Mouse (Mus musculus) neutrophil, adult 5-6 weeks (primary cell): ENCODE data around the gene Gphb5. TPM values are rescaled to one million over a fixed set of nuclear protein-coding genes. Genes with fewer than 3 reads are reported as not detected.

Source experiments
- total RNA-seq: library from RNA; stranded (forward); fragments of 200-1000 nt; gene quantifications from 2 replicates; pipeline ENCODE4 v1.2.3, GENCODE M21; 2017

The Gphb5 gene
- total RNA-seq, 1 experiment from 2014 or later = not detected

Other genes with a start within 250 kb of the Gphb5 start
- gene Kcnh5, start 239.4 kb downstream of the Gphb5 start, total RNA-seq = 0.23 TPM in 1 of 2 replicates, not detected in the other
- 1.6 and 2.7 TPM in 2 replicates for gene Rhoj, start 108.5 kb downstream of the Gphb5 start, total RNA-seq
- gene Ppp2r5e, start 179.5 kb upstream of the Gphb5 start, total RNA-seq = 24.2 TPM in 2 replicates